Mouse (Mus musculus): Measurements from ENCODE around the gene Rgs10. TPM values are rescaled to one million over a fixed set of nuclear protein-coding genes. Genes with fewer than 3 reads are reported as not detected.

The Rgs10 gene
- polyA plus RNA-seq, 1 experiment from 2014 or later: 24.0 TPM

- Histone ChIP-seq H3K4me3 (replicated peaks; ENCODE audit: low read length) (no peak overlapping the region), H3K9ac (ENCODE audit: low read length) (no peak overlapping the region), H3K36me3 (ENCODE audit: control insufficient read depth, insufficient read depth, low read length) (no peaks in the 10 kb centered on the region), H3K4me2 (ENCODE audit: low read depth, low read length) (no peak overlapping the region), H3K4me1 (ENCODE audit: control insufficient read depth, insufficient read depth, low read length) (peaks cover 10% of the 10 kb centered on the region), H3K27me3 (ENCODE audit: control insufficient read depth, insufficient read depth, low read length) (no peaks in the 10 kb centered on the region), H3K27ac (ENCODE audit: low read length) (no peak overlapping the region), H3K9me3 (replicated peaks; ENCODE audit: control insufficient read depth, low read length) (no peaks in the 10 kb centered on the region)
- ATAC-seq (ENCODE audit: insufficient read depth, low FRiP score): no peak
- 70% methylated on average over 7 of the region's 7 CpGs for WGBS
These were observed 35.3 kb downstream of the Rgs10 start for GRCm38 (mm10) chr7:128383189-128383725.

GRCm38 (mm10) chr7:128382527-128382860 is 36.1 kb downstream of the Rgs10 start:
- Histone ChIP-seq H3K9ac (ENCODE audit: low read length) (no peak overlapping the region), H3K4me2 (ENCODE audit: low read depth, low read length) (no peak overlapping the region), H3K4me3 (replicated peaks; ENCODE audit: low read length) (no peak overlapping the region), H3K36me3 (ENCODE audit: control insufficient read depth, insufficient read depth, low read length) (no peaks in the 10 kb centered on the region), H3K9me3 (replicated peaks; ENCODE audit: control insufficient read depth, low read length) (no peaks in the 10 kb centered on the region), H3K27me3 (ENCODE audit: control insufficient read depth, insufficient read depth, low read length) (no peaks in the 10 kb centered on the region), H3K4me1 (ENCODE audit: control insufficient read depth, insufficient read depth, low read length) (peaks cover 10% of the 10 kb centered on the region), H3K27ac (ENCODE audit: low read length) (no peak overlapping the region)
- no peak for ATAC-seq (ENCODE audit: insufficient read depth, low FRiP score)
- 92% methylated on average over 6 of the region's 6 CpGs for WGBS

GRCm38 (mm10) chr7:128381811-128382526 is 36.6 kb downstream of the Rgs10 start:
- Histone ChIP-seq H3K4me3 (replicated peaks; ENCODE audit: low read length) (no peak overlapping the region), H3K36me3 (ENCODE audit: control insufficient read depth, insufficient read depth, low read length) (no peaks in the 10 kb centered on the region), H3K27me3 (ENCODE audit: control insufficient read depth, insufficient read depth, low read length) (no peaks in the 10 kb centered on the region), H3K9ac (ENCODE audit: low read length) (no peak overlapping the region), H3K4me1 (ENCODE audit: control insufficient read depth, insufficient read depth, low read length) (peaks cover 10% of the 10 kb centered on the region), H3K4me2 (ENCODE audit: low read depth, low read length) (no peak overlapping the region), H3K9me3 (replicated peaks; ENCODE audit: control insufficient read depth, low read length) (no peaks in the 10 kb centered on the region), H3K27ac (ENCODE audit: low read length) (no peak overlapping the region)
- no peak for ATAC-seq (ENCODE audit: insufficient read depth, low FRiP score)
- 78% methylated on average over 14 of the region's 14 CpGs for WGBS

- H3K9me3 ChIP-seq (replicated peaks; ENCODE audit: control insufficient read depth, low read length): no peaks in the 10 kb centered on the region
- WGBS: 88% methylated on average over 2 of the region's 2 CpGs
- H3K27ac ChIP-seq (ENCODE audit: low read length): no peak overlapping the region
- ATAC-seq (ENCODE audit: insufficient read depth, low FRiP score): no peak
- no peak overlapping the region for H3K9ac ChIP-seq (ENCODE audit: low read length)
- H3K4me1 ChIP-seq (ENCODE audit: control insufficient read depth, insufficient read depth, low read length): peaks cover 10% of the 10 kb centered on the region
- no peak overlapping the region for H3K4me3 ChIP-seq (replicated peaks; ENCODE audit: low read length)
- no peak overlapping the region for H3K4me2 ChIP-seq (ENCODE audit: low read depth, low read length)
- H3K27me3 ChIP-seq (ENCODE audit: control insufficient read depth, insufficient read depth, low read length): no peaks in the 10 kb centered on the region
- H3K36me3 ChIP-seq (ENCODE audit: control insufficient read depth, insufficient read depth, low read length): no peaks in the 10 kb centered on the region
These were observed 37.6 kb downstream of the Rgs10 start for GRCm38 (mm10) chr7:128381001-128381400.

- Histone ChIP-seq H3K4me2 (ENCODE audit: low read depth, low read length) (peak overlapping the region; percentile 27; the same call in 1 of the 2 replicates), H3K9ac (ENCODE audit: low read length) (peak overlapping the region; percentile 42; the same call in 1 of the 2 replicates), H3K4me1 (ENCODE audit: control insufficient read depth, insufficient read depth, low read length) (peaks cover 10% of the 10 kb centered on the region), H3K4me3 (replicated peaks; ENCODE audit: low read length) (no peak overlapping the region), H3K9me3 (replicated peaks; ENCODE audit: control insufficient read depth, low read length) (no peaks in the 10 kb centered on the region), H3K27ac (ENCODE audit: low read length) (peak overlapping the region; percentile 81), H3K36me3 (ENCODE audit: control insufficient read depth, insufficient read depth, low read length) (no peaks in the 10 kb centered on the region), H3K27me3 (ENCODE audit: control insufficient read depth, insufficient read depth, low read length) (no peaks in the 10 kb centered on the region)
- ATAC-seq (ENCODE audit: insufficient read depth, low FRiP score): peak; percentile 31; the same call in 1 of the 2 replicates
- 45% methylated on average over 16 of the region's 16 CpGs for WGBS
These were observed 39.3 kb downstream of the Rgs10 start for GRCm38 (mm10) chr7:128379162-128379805.

- H3K9ac ChIP-seq (ENCODE audit: low read length): no peak overlapping the region
- no peak overlapping the region for H3K4me3 ChIP-seq (replicated peaks; ENCODE audit: low read length)
- ATAC-seq (ENCODE audit: insufficient read depth, low FRiP score): no peak
- H3K27me3 ChIP-seq (ENCODE audit: control insufficient read depth, insufficient read depth, low read length): no peaks in the 10 kb centered on the region
- H3K4me2 ChIP-seq (ENCODE audit: low read depth, low read length): no peak overlapping the region
- WGBS: 77% methylated on average over 11 of the region's 11 CpGs
- no peak overlapping the region for H3K27ac ChIP-seq (ENCODE audit: low read length)
- H3K9me3 ChIP-seq (replicated peaks; ENCODE audit: control insufficient read depth, low read length): no peaks in the 10 kb centered on the region
- H3K4me1 ChIP-seq (ENCODE audit: control insufficient read depth, insufficient read depth, low read length): peaks cover 10% of the 10 kb centered on the region
- H3K36me3 ChIP-seq (ENCODE audit: control insufficient read depth, insufficient read depth, low read length): no peaks in the 10 kb centered on the region; the same call in 1 of the 2 replicates
These were observed 42.3 kb downstream of the Rgs10 start for GRCm38 (mm10) chr7:128376206-128376701.

GRCm38 (mm10) chr7:128374156-128374555 is 44.4 kb downstream of the Rgs10 start:
- H3K36me3 ChIP-seq (ENCODE audit: control insufficient read depth, insufficient read depth, low read length): no peaks in the 10 kb centered on the region; the same call in 1 of the 2 replicates
- no peak overlapping the region for H3K4me2 ChIP-seq (ENCODE audit: low read depth, low read length)
- H3K4me3 ChIP-seq (replicated peaks; ENCODE audit: low read length): no peak overlapping the region
- peaks cover 5% of the 10 kb centered on the region; the same call in 1 of the 2 replicates for H3K4me1 ChIP-seq (ENCODE audit: control insufficient read depth, insufficient read depth, low read length)
- no peak for ATAC-seq (ENCODE audit: insufficient read depth, low FRiP score)
- no peak overlapping the region for H3K9ac ChIP-seq (ENCODE audit: low read length)
- WGBS: 90% methylated on average over 11 of the region's 11 CpGs
- no peaks in the 10 kb centered on the region for H3K27me3 ChIP-seq (ENCODE audit: control insufficient read depth, insufficient read depth, low read length)
- no peak overlapping the region for H3K27ac ChIP-seq (ENCODE audit: low read length)
- no peaks in the 10 kb centered on the region for H3K9me3 ChIP-seq (replicated peaks; ENCODE audit: control insufficient read depth, low read length)

GRCm38 (mm10) chr7:128373751-128374150 is 44.8 kb downstream of the Rgs10 start:
- 87% methylated on average over 8 of the region's 8 CpGs for WGBS
- ATAC-seq (ENCODE audit: insufficient read depth, low FRiP score): no peak
- Histone ChIP-seq H3K36me3 (ENCODE audit: control insufficient read depth, insufficient read depth, low read length) (no peaks in the 10 kb centered on the region; the same call in 1 of the 2 replicates), H3K27me3 (ENCODE audit: control insufficient read depth, insufficient read depth, low read length) (no peaks in the 10 kb centered on the region), H3K4me1 (ENCODE audit: control insufficient read depth, insufficient read depth, low read length) (0 out of 2 replicates have a peak, but pooled peaks cover under 1% of the 10 kb centered on the region), H3K9me3 (replicated peaks; ENCODE audit: control insufficient read depth, low read length) (no peaks in the 10 kb centered on the region), H3K4me3 (replicated peaks; ENCODE audit: low read length) (no peak overlapping the region), H3K27ac (ENCODE audit: low read length) (no peak overlapping the region), H3K9ac (ENCODE audit: low read length) (no peak overlapping the region), H3K4me2 (ENCODE audit: low read depth, low read length) (no peak overlapping the region)

GRCm38 (mm10) chr7:128372331-128372730 is 46.2 kb downstream of the Rgs10 start:
- Histone ChIP-seq H3K4me2 (ENCODE audit: low read depth, low read length) (no peak overlapping the region), H3K4me1 (ENCODE audit: control insufficient read depth, insufficient read depth, low read length) (no peaks in the 10 kb centered on the region), H3K9ac (ENCODE audit: low read length) (no peak overlapping the region), H3K36me3 (ENCODE audit: control insufficient read depth, insufficient read depth, low read length) (no peaks in the 10 kb centered on the region; the same call in 1 of the 2 replicates), H3K4me3 (replicated peaks; ENCODE audit: low read length) (no peak overlapping the region), H3K27ac (ENCODE audit: low read length) (no peak overlapping the region), H3K27me3 (ENCODE audit: control insufficient read depth, insufficient read depth, low read length) (no peaks in the 10 kb centered on the region), H3K9me3 (replicated peaks; ENCODE audit: control insufficient read depth, low read length) (no peaks in the 10 kb centered on the region)
- WGBS: 59% methylated on average over 3 of the region's 3 CpGs
- no peak for ATAC-seq (ENCODE audit: insufficient read depth, low FRiP score)

Measured in stomach, embryonic 16.5 days (tissue).